ENCODE assay signal across 8 mouse cellular contexts in genomic region chr12:80406650-80407049, GRCm38 (mm10). TPM values are rescaled to one million over a fixed set of nuclear protein-coding genes. Genes with fewer than 3 reads are reported as not detected.
A peak's percentile ranks its signal among the peaks of the same experiment; 100 is the strongest.
DNase-seq lines count a peak whose midpoint lies in the region; ATAC-seq lines count a peak whose summit lies in the region.

No protein-coding gene starts in this region.

- intact Hi-C loops in left cerebral cortex, postnatal 4 days (cut with DNase I) = no loop called here

- ATAC-seq in cerebellum, adult (ENCODE audit: insufficient number of reproducible peaks, low FRiP score, low TSS enrichment) = no peak
- peak; percentile 55 for ATAC-seq in granulocyte monocyte progenitor cell, adult 5-6 weeks (replicated peaks; ENCODE audit: poor library complexity, severe bottlenecking)
- peak; percentile 65 for ATAC-seq in megakaryocyte-erythroid progenitor cell, adult 5-6 weeks (replicated peaks; ENCODE audit: low FRiP score, low TSS enrichment, poor library complexity, severe bottlenecking)

- peak; percentile 58 to 82 for DNase-seq in cerebellum, postnatal 14 days
- peak; percentile 55 for DNase-seq in left cerebral cortex, postnatal 4 days
- DNase-seq in left cerebral cortex, adult 8-10 months (ENCODE audit: low spot score in 2 of 2) = no peak
- DNase-seq in adrenal gland, adult 2 months = peak; percentile 55
- peak; percentile 71 for DNase-seq in thymus, postnatal 25 days

RNA-seq across cellular contexts. Expression of gene Dcaf5, which starts 29.8 kb away (rescaled TPM):
- 10 to 100 TPM; 58.4 to 64.0 TPM for total RNA-seq in left cerebral cortex, postnatal 4 days (2021)
- total RNA-seq in left cerebral cortex, adult 8-10 months (2022) = 10 to 100 TPM; 70.0 to 76.7 (median 73.6) TPM
- 10 to 100 TPM; 29.0 to 32.5 TPM for total RNA-seq in adrenal gland, adult 2 months (2021)
- polyA plus RNA-seq in adrenal gland, adult 2 months (2012; rRNA removed) = 19.6 and 20.7 TPM in 2 replicates
- total RNA-seq in granulocyte monocyte progenitor cell, adult 5-6 weeks (2014; fragmentation: Nextera tagmentation) = 11.9 and 12.9 TPM in 2 replicates
- total RNA-seq in granulocyte monocyte progenitor cell, adult 5-6 weeks (2017) = 14.2 and 14.4 TPM in 2 replicates
- 13.5 and 18.0 TPM in 2 replicates for total RNA-seq in megakaryocyte-erythroid progenitor cell, adult 5-6 weeks (2014; fragmentation: Nextera tagmentation)
- 10.1 and 12.1 TPM in 2 replicates for total RNA-seq in megakaryocyte-erythroid progenitor cell, adult 5-6 weeks (2017)

RNA-seq across cellular contexts. Expression of gene Exd2, which starts 56.2 kb away (rescaled TPM):
- total RNA-seq in left cerebral cortex, postnatal 4 days (2021) = 10 to 100 TPM; 55.2 to 58.7 TPM
- 10 to 100 TPM; 89.9 to 97.8 (median 94.5) TPM for total RNA-seq in left cerebral cortex, adult 8-10 months (2022)
- total RNA-seq in adrenal gland, adult 2 months (2021) = 10 to 100 TPM; 16.3 to 20.5 TPM
- 7.1 and 7.8 TPM in 2 replicates for polyA plus RNA-seq in adrenal gland, adult 2 months (2012; rRNA removed)
- 13.8 and 20.0 TPM in 2 replicates for total RNA-seq in granulocyte monocyte progenitor cell, adult 5-6 weeks (2014; fragmentation: Nextera tagmentation)
- total RNA-seq in granulocyte monocyte progenitor cell, adult 5-6 weeks (2017) = 9.9 and 11.2 TPM in 2 replicates
- total RNA-seq in megakaryocyte-erythroid progenitor cell, adult 5-6 weeks (2014; fragmentation: Nextera tagmentation) = 22.3 and 33.2 TPM in 2 replicates
- 11.0 and 13.7 TPM in 2 replicates for total RNA-seq in megakaryocyte-erythroid progenitor cell, adult 5-6 weeks (2017)

Comparison
In these comparisons a context has a peak if more than half of its experiments do, and no peak if none do; other contexts are left out.
1. DNase-seq: peak in cerebellum, postnatal 14 days (2 of 2), left cerebral cortex, postnatal 4 days (single experiment), adrenal gland, adult 2 months (single experiment) and thymus, postnatal 25 days (single experiment); none in left cerebral cortex, adult 8-10 months (0 of 2).